Mouse (Mus musculus) embryo, embryonic 10.5 days (tissue): ENCODE data around the gene Rbms1.
A peak's percentile ranks its signal among the peaks of the same experiment; 100 is the strongest.

Experiments used
- DNase-seq: peaks from one replicate; pipeline ENCODE4 v3.0.0-alpha.2; 2015; ENCODE audit warnings: low spot score

The Rbms1 gene

DNA sequence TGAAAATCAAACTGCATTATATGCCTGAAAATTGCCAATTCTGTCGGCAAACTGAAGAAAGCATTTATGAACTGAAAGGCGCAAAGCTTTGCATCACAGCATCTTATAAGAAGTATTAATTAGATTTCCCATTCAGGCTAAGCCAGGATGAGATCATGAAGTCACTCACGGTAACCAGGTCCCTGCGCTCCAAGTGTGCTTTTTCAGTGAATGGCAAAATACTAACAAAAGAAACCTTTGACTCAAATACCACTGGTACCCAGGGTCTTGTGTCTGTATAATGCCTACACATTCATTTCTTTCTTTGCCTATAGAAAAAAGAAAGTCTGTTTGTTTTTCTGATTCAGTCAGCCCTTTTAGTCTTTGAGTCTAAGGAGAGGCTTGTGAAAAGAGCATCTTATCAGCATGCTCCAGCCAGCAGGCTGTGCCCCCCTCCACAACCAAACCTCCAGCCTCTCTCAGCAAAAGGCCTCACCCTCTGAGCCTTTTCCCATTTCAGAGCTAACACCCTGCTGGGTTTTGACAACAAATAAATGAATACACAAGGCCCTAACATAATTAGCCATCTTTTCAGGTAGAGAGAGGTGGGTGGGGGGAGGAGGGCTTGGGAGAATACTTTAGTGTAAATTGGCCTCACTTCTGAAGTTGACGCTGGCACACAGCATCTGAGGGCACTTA, 83.7 kb downstream of the Rbms1 start:
- peak; percentile 47 for DNase-seq

DNA sequence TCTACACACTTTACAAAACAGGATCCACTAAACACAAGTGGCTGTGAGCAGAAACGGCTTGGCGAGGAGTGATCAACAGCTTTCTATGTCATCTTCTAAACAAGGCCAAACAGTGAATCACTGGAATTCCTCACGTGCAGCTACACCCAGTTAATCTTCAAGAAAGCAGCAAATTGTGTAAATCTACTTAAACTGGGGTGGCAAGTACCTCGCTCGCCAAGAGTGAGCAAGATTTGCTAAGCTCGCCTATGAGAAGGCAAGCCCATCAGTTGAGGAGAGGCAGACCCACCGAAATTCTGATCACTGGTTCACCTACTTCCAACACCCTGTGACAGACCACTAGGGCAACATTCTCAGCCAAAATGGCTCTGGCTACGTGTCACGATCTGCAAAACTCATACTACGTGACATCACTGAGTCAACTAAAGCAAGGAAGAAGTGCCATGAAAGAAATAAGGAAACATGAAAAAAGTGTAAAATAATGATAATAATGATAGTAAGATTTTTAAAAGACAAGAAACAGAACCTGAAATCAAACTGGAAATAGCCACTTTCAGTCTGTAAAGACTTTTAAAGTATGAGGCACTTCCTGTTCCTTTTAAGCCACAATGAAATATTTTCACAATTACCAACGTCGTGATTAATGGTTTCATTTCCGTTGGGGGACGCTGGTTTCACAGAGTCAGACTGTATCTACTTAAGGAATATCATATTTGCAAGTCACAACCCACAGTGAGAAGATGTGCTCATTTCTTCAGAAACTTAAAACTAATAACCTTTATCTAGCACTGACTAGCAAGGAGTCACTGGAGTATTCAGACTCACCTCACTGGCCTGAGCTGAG, 85.2 kb downstream of the Rbms1 start:
- DNase-seq, result no peak

DNA sequence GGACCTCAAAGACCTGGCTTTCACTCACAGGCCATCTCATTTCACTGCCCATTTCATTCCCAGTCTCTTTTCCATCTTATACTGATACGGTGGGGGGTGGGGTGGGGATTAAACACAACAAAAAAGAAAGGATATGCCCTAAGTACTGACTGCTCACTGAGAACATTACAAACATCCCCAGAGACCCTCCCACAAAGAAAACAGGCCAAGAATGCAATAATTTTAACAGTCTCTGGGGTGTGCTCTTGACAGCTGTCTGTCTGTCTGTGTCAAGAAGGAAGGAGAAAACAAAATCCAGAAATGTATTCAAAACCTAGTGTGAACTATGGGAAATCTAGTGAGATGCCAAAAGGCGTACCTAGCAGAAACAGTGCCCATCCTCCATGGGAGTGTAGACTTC, 86.1 kb downstream of the Rbms1 start:
- DNase-seq, result no peak

DNA sequence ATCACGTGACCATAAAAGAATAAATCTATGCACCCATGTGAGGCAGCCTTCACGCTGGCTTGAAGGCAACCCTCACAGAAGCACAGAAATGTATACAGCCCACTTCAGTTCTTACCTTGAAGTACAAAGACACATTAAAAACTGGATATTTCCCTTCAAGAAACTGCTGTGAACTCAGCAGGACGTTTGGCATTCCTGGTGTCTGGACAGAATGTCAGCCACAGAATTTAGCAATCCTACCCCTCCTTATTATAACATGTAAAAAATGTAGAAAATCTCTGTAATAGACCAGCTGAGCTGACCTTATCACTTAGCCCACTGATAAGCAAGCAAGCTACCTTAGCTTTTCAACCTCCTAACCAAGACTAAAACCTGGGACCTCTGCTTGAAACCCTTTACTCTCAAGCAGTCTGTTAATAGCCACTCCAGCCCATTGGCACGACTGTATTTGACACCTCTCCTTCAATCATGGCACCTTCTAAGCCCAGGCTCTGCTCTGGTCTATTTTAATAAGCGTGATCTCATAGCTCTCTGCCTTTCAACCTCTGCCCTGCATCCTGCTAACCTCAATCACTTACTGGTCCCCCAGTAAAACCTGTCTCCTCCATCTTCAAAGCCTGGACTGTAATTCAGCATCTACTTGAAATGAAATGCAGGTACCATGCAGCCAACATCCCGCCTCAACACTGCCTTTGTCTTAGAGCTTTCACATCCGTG, 90.7 kb downstream of the Rbms1 start:
- no peak for DNase-seq

- DNase-seq, result peak; percentile 59
Measured at GRCm38 (mm10) chr2:60871001-60871400, 92.0 kb downstream of the Rbms1 start.

GRCm38 (mm10) chr2:60870450-60870849, 92.5 kb downstream of the Rbms1 start:
- peak; percentile 39 for DNase-seq

GRCm38 (mm10) chr2:60869001-60869743, 93.8 kb downstream of the Rbms1 start:
- DNase-seq, result no peak

DNA sequence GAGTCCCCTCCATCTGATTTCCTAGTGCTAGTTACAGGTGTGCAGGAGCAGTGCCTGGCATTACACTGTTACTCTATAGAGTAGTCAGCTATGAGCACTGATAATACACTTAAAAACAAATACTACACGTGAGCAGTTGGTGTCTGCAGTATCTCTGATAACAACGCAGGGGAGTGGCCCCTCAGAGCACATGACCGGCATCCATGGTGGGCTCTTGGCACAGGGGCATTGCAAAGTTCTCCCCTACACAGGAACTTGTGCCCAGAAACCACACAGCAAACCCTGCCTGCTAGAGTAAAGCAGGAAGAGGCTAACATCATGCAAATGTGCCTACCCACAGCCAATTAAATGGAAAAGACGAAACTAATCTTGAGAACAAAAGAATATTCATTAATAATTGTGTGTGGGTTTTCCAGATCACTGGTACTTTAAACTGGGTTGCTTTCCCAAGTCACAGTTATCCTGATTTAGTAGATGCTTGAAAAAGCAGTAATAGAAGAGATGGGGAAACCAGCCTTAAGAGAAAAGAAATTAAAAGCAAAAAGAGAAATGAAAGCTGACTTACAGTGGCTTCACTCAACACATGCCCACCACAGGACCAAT, 94.8 kb downstream of the Rbms1 start:
- no peak for DNase-seq

DNA sequence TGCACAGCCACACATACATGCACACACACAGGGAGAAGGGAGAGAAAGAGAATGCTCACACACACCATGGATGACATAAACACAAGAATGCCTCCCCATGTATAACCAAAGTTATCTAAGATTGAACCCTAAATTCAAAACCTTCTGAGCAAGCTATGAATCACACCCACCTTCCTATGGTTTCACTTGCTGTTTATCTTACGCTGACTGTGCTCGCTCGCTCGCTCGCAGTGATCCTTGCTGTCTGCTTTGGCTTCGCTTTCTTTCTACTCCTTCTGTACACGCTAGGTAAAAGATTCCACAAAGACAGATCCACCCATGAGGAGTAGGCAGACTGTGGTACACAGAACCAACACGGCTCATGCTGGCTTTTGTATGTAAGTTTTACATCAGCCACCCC, 95.7 kb downstream of the Rbms1 start:
- DNase-seq, result no peak

- no peak for DNase-seq
Measured at GRCm38 (mm10) chr2:60865869-60866268, 97.1 kb downstream of the Rbms1 start.

- no peak for DNase-seq
Measured at GRCm38 (mm10) chr2:60864977-60865376, 98.0 kb downstream of the Rbms1 start.

DNA sequence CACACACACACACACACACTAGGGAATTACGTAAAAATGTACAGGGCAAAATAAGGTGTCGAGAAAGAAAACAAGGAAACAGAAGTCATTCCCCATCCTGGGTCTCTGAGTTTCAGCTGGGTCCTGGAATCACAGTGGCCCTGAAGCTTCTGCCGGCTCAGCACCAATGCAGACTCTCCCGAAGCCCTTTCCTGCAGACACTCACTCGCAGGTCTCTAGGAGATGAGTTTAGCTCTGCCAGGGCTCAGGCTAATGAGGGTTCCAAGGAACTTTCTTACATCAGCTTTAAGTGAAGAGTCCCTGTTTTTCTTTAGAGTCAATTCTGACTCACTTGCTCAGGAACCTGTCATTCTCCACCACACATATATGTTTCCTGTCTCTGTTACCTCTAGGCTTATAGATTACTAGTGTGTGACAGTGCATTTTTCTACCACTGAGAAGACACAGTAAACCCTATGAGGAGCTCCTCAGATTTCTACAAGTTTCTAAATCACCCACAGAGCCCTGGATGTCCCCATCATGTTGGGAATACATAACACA, 98.7 kb downstream of the Rbms1 start:
- DNase-seq, result no peak

DNA sequence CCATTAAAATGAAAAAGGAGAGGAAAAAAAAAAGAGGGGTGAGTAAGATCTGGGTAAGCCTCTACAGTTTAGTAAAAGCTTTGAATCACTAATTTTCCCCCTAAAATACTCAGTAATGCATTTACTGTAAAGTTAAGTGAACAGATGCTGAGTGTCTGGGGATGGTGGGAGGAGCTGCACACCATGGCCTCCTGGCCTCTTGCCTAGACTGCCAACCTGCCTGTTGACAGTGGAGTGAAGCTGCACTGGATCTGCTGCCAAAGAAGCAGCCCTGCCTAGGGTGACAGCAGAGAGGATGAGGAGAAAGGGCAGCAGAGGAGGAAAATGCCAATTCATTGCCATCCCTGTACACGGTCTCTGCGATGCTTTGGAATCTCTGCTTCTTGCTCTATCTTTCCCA, 99.2 kb downstream of the Rbms1 start:
- DNase-seq, result no peak

GRCm38 (mm10) chr2:60862913-60863711, 99.9 kb downstream of the Rbms1 start:
- no peak for DNase-seq

GRCm38 (mm10) chr2:60858116-60858515, 104.9 kb downstream of the Rbms1 start:
- no peak for DNase-seq

- no peak for DNase-seq
Measured at GRCm38 (mm10) chr2:60856097-60856496, 106.9 kb downstream of the Rbms1 start.

GRCm38 (mm10) chr2:60855006-60855405, 108.0 kb downstream of the Rbms1 start:
- no peak for DNase-seq

DNA sequence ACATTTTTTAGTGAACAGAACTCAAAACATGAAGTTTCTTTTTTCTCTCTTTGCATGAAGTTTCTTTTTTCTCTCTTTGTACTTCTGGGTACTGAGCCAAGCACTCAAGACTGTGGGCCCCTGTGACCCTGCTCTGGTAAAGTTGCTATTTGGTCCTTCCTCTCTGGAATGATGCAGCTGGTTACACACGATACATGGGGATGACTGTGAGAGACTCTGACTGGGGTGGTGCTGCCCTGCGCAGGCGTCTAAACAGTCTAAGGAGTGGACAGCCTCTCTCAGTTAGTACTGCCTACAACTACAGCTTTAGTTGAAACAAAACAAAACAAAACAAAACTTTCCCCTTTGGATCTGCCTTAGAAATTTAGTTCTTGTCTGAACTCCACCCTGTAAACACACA, 111.1 kb downstream of the Rbms1 start:
- DNase-seq, result no peak

GRCm38 (mm10) chr2:60851057-60851718, 111.8 kb downstream of the Rbms1 start:
- no peak for DNase-seq

DNA sequence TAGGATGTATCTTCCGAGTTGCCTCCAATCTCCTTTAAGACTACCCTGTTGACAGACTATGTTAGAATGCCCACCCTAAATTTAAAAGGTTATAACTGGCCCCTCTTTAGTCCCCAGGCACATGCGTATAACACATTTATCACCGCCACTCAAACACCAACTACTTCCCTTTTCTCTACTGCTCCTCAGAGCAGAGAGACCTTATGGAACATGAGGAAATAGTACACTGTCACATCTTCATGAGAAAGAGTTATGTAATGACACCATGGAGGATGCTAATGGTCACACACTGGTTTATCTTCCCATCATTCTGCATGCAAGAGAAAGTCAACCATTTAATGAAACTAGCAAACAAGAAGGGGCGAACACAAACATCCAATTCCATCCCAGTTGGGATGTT, 114.5 kb downstream of the Rbms1 start:
- DNase-seq, result no peak
